Mouse (Mus musculus) cerebellum, adult 8-10 months (tissue): ENCODE measurements around the gene Fblim1.

ENCODE experiments used
- DNase-seq: peaks from one replicate; pipeline ENCODE4 v3.0.0; 2022

Gene Fblim1

DNA sequence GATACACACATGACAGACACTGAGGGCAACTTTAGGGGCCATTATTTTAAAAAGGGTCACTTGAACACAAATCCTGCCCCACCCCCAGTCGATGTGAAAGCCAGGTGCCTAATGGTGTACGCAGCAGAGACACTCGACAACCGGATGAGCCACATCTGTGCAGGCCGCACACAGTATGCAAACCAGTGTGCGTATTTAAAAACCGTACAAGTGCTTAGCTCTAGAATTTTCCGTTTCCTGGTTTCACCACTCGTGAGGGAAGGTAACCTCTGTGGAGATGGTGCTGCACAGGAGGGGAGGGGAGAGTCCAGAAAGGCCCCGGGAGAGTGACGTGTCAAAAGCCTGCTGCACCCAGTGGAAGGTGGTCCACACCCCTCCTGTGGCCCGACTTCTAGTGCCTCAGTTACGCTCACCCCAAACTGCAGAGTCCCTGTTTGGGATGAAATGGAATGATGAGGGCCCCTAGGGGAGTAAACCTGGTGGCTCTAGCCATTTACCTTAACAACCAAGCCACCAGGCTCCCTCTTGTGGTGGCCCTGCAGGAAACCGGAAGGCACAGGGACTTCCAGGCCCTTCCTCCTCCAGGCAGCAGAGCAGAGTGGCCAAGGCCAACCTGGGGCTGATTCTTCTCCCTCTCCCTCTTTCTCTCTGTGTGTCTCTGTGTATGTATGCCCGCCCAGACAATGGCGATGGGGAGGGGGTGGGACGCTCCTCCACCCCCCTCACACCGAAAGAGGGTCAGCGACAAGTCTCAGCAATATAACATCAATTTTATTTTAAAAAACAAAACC, 19.3 kb upstream of the Fblim1 start:
- no peak for DNase-seq

DNA sequence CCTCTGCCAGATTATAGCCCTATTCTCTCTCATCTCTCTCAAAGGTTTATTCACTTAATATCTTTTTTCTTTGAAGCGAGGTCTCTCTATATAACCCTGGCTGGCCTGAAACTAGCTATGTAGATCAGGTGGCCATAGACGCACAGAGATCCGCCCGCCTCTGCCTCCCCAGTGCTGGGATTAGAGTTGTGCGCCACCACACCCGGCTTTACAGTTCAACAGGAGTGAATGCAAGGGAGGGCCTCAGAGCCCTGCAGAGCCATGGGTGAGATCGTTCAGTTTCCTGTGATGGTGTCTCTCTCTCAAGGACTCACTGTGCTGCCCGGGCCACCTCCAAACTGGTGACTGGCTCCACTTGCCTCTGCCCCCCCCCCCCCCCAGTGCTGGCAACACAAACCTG, 18.2 kb upstream of the Fblim1 start:
- no peak for DNase-seq

DNA sequence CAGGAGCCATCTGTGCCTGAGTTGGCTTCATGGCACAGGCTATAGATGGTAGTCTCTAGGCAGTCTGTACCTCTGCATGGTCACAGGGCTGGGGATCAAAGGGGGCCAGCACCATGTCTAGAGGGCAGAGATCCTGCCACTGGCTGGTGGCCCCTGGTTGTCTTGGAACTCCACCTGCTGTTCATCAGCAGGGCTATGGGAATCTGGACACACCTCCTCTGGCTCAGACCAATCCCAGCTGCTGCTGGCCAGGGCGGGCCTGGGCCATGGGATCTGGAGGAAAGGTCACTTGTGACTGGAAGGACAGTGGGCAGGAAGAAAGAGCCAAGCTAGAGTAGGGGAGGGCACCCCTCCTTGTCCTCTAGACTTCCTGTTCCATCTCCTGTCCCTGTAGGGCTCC, 17.8 kb upstream of the Fblim1 start, which contains the start of gene Slc25a34:
Gene Slc25a34 (minus strand): TSS at position 156 of the 400 bp plus-strand sequence.
- no peak for DNase-seq

DNA sequence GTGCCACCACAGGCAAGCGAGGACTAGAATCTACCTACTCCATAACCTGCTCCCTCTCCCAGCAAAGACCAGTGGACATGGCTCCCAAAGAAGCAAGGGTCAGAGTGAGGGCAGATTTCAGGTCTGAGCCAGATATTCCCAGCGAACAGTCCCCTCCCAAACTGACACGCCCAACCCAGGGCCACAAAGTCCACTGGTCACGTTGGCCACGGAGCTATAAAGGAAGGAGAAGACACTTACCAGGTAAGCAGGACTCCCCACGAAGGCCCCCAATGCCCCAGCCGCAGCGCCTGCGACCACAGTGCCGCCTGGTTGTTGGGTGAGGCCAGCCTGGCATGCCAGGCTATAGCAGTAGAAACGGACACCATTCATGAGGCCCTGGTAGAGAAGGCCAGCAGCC, 17.1 kb upstream of the Fblim1 start:
- DNase-seq, result no peak

GRCm38 (mm10) chr4:141622580-141622979, 16.7 kb upstream of the Fblim1 start:
- no peak for DNase-seq

DNA sequence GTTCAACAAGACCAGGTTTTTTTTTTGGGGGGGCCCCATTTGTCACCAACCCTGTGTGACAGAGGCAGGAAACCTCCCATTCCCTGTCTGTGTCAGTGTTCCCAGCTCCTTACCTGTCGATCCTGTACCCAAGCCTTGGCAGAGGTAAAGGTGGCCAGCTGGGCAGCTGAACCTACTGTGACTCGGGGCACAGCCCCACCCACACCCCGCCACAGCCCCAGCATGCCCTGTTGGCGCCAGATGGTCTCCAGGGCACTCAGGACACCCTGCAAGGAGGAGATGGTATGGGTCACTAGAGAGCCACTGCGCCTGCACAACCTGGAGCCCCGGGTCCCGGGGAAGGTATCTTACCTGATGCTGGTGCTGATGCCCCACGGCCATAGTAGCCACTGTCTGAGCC, 16.2 kb upstream of the Fblim1 start:
- no peak for DNase-seq

DNA sequence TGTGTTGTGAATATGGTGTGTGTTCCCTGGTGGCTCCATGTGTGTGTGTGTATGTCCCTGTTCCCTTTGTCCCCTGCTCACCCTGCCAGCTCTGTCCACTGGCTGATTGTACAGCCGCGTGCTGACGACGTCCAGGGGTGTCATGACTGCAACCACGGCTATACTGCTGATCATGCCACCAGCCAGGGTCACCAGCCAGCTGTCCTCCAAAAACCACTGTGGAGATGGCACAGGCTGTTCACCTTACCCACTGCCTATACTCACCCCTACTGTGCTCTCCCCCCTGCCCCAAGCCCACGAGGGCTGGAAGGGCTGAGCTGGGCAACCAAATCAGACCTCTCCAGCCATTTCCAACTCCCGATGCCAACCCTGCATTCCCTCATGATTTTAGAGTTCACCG, 15.4 kb upstream of the Fblim1 start:
- no peak for DNase-seq

- DNase-seq, result no peak
Measured at GRCm38 (mm10) chr4:141619299-141619883, 13.5 kb upstream of the Fblim1 start.

DNA sequence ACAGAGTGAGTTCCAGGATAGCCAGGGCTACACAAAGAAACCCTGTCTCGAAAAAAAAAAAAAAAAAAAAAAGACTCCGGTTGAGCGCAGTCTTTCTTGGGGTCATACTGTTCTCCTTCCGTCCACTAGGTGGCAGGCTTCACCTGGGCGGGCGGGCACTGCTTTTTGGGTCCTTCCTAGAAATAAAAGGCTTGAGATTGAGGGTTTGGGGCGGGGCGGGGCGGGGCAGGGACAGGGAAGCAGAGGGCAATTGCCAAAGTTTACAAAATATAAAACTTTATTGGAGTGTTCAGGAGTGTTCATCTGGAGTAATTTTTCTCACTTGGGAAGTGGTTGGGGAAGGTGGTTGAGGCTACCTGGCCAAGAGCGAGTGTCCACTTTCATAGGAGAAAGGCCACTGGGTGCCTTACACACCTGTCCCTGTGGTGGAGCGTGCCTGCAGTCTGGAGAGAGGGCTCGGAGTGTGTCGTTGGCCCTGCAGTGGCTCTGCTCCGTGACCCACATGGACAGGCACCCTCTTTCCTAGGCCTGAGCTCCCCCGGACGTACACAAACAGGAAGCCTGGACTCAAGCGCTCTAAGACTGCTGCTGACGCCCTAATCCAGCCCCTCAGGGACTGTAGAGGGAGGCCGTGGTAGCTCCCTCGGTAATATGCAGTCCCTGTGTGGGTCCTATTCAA, 12.8 kb upstream of the Fblim1 start, which contains the start of gene Tmem82:
Gene Tmem82 (minus strand): TSS at position 69 of the 679 bp plus-strand sequence.
- DNase-seq, result no peak

- DNase-seq, result no peak
Measured at GRCm38 (mm10) chr4:141617863-141618564, 12.1 kb upstream of the Fblim1 start.

GRCm38 (mm10) chr4:141617299-141617698, 11.4 kb upstream of the Fblim1 start:
- DNase-seq, result no peak

DNA sequence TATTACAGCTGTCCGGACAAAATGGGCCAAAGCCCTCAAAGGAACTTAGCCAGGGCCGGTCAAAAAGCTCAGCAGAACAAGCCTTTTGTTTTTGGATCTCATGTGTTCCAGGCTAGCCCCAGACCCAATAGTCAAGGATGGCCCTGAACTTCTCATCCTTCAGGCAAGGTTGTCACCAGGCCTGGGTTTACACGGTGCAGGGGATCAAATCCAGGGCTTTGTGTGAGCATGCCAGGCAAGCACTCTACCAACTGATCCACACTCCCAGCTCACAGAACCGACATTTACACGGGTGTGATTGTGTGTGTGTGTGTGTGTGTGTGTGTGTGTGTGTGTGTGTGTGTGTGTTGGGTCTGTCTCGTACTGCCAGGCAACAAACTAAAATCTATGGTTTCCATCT, 10.9 kb upstream of the Fblim1 start:
- DNase-seq, result no peak

DNA sequence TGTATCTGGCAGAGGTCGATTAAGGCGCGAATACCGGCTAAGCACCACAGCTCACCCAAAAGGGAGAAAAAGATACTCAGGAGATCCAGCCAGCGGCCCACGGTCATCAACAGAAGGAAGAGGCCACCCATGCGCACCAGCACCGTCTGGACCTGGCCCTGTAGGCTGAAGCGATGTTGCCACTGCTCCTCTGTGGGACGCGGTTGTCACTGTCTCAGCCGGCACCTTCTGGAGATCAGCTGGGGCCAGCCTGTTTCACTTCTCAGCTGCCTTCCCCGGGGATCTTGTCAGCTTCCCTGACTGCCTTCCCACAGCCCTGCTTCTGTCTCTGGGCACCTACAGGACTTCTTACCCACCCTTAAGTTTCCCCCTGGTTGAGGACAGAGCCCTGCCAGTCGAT, 9.1 kb upstream of the Fblim1 start:
- no peak for DNase-seq

DNA sequence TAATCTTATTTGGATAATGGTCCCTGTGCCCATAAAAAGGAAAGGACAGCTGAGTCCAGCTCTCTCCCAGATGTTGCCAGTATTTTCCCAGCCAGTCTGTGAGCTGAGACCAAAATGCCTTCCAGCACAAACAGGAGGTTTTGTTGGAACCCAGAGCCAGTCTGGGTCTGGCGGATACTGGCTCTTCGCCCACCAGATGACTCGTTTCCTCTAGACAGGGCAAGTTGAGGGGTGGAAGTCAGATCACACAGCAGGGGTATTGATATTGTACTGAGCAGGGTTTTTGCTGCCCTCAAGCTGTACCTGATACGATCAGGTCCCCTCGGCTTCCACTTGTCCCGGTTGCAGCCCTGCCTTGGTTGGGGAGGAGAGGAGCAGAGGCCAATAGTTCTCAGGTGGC, 3.6 kb upstream of the Fblim1 start:
- DNase-seq, result no peak

- no peak for DNase-seq
Measured at GRCm38 (mm10) chr4:141605421-141605820, 475 bp downstream of the Fblim1 start.

DNA sequence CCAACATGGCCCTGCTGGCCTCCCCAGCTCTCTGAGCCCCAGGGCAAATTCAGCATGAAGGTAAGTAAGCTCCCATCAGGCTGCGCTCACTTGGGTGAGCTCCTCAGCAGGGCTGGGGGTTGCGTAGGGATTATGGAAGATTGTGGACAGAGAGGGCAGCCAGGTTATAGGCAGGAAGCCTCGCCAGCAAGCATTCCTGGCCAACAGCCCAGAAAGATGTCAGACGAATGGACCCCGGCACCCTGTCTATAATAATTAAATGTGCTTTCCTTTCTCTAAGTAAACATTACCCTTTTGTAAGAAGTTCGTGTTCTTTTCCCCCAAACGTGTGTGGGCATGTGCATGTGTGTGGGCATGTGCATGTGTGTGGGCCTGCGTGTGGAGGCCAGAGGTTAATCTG, 1.4 kb downstream of the Fblim1 start:
- DNase-seq, result no peak

GRCm38 (mm10) chr4:141603921-141604320, 2.0 kb downstream of the Fblim1 start:
- DNase-seq, result no peak

DNA sequence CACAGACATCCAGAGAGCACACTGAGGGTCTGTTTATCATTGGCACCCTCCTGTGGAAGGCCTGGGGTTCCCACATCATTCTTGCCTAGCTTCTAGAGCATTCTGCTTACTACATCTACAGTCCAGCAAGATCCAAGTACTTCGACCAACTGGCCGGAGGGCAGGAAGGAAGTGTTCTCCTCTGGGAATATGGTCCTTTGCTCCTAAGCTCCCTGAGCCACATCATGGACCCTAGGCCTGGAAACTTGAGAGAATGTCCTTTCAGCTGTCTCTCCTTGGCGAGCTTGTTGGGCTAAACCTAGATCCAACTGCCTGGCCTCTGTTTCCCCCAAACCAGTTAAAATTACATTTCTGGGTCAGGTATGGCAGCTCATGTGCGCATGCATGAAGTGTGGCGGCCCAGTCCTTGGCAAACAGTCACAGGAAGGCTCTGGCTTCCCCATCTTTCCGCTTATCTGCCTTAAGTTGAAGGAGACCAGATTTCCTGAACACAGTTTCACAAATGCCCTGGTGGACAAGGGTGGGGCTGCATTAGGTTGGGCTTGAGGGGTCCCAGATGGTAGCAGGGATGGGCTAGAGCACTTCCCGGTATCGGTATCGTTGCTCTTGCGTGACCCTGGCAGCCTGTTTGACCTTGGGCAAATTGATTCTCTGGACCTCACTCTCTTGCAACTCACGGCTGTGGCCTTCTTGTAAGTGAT, 3.2 kb downstream of the Fblim1 start:
- DNase-seq, result no peak

DNA sequence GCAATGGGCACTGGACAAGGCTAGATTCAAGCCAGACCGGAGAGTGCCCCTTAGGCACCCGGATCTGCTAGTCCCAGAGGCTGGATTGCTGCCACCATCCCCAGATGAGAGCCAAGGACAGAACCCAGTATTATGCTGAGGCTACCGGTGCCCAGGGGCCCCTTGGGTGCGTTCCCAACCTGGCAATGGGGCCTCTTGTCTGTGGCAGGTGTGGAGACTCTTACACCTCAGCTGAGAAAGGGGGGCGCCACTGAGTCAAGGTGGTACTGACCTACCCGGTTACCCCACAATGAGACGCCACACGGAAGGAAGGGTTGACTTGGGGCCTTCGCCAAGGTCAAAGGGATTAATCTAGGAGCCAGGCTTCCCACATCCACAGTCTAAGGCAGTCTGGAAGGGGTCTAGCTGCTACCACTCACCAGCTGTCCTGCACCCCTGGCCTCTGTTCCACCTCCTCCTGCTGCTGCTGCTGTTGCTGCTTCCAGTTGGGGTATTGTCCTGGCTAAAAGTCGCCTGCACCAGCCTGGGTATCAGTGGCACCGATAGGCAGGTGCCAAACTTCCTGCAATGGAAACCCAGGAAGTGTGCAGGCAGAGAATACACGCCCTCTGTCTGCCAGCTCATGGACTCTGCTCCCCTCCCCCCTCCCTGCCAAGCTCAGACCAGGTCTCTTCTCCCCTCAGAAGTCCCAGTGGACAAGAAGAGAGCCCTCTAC, 4.6 kb downstream of the Fblim1 start:
- DNase-seq, result no peak

GRCm38 (mm10) chr4:141600364-141600763, 5.5 kb downstream of the Fblim1 start:
- DNase-seq, result no peak

DNA sequence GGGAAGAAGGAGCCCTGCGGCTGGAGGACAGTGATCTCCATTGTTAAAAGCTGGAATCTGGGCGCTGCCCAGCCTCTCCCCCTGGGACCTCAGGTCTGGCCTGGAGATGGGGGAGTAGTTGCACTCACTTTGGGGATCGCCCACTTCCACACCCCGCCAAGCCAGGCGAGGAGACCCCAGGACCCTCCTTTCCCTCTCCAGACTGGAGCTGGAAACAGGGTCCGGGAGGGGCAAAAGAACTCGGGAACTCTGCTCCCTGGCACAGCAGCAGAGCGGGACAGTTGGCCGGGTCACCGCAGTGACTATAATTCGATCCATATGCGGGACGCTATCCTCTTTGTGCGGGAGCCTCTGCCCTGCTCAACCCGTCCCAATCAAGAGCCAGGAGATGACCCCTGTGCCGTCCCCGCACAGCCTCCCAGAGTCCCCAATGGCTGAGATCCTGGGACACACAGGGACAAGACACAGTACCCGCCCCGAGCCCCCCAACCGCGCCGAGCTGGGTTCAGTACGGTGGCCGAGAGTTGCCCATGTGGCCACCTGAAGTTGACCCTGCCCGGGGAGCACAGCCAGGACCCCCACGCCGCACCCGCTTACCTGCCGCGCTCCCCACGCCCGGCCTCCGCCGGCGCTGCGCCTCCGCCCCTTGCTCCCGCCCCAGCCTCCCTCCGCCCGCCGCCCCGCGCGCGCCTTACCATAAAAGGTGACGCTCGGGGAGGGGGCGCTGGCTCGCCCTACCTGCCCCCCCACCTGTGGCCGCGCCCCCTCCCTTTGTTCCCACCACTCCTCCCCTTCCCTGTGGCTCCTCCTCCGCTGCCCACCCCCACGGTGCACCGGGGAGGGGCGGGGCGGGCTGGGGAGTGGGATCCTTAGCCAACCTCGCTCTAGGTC, 6.4 kb downstream of the Fblim1 start:
- DNase-seq, result no peak
